Mouse (Mus musculus): Measurements from ENCODE around the gene Nr1d1. TPM values are rescaled to one million over a fixed set of nuclear protein-coding genes. Genes with fewer than 3 reads are reported as not detected.
A peak's percentile ranks its signal among the peaks of the same experiment; 100 is the strongest.

Gene Nr1d1
- polyA plus RNA-seq, 1 experiment = 213 TPM

DNA sequence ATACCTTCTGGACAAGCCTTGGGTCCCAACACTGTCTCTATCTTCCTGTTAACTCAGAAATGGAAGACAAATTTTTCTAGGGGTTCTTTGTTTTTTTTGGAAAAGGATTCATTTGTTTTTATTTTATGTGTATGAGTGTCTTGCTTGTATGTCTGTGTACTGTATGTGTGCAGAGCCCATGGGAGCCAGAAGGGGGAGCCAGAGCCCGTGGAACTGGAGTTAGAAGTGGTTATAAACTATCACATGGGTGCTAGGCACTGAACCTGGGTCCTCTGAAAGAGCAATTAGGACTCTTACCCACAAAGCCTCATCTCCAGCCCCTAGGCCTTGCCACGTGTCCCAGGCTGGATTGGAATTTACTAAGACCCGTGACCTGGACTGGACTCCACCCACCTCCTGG is 41.1 kb downstream of the Nr1d1 start:
- 77% methylated on average over 3 of the region's 3 CpGs for WGBS
- no peak for DNase-seq
- TF ChIP-seq CTCF (IDR thresholded peaks at IDR 0.05; ENCODE audit: insufficient read depth, low read length) (no peak), POLR2A (IDR thresholded peaks at IDR 0.05; ENCODE audit: borderline replicate concordance, extremely low read depth, low read depth, low read length) (no peak)
- no peaks in the 10 kb centered on the region for H3K4me1 ChIP-seq (ENCODE audit: control insufficient read depth, insufficient read depth, low read length)
- H3K4me3 ChIP-seq (replicated peaks; ENCODE audit: extremely low read depth, low read depth, low read length) = no peak overlapping the region

DNA sequence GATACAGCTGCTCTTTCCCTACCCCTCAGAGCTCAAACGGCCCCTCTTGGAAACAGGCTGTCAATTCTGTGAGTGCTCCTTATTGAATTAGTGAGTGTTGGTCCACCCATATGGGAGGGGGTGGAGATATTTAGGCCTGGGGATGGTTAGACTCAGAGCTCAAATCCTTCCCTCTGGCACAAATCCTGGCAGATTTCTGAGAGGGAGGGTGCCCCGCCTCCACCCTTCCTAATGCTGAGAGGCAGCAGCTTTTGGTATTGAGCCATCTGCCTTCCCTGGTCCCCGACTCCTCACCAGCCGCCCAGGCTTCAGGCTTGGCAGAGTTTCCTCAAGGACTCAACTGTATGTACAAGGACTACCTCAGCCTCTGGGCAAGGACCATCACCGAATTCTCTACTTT is 44.0 kb downstream of the Nr1d1 start:
- WGBS = 35% methylated on average over 5 of the region's 5 CpGs
- Histone ChIP-seq H3K4me3 (replicated peaks; ENCODE audit: extremely low read depth, low read depth, low read length) (no peak overlapping the region), H3K4me1 (ENCODE audit: control insufficient read depth, insufficient read depth, low read length) (no peaks in the 10 kb centered on the region)
- no peak for TF ChIP-seq CTCF (IDR thresholded peaks at IDR 0.05; ENCODE audit: insufficient read depth, low read length)
- DNase-seq = no peak

DNA sequence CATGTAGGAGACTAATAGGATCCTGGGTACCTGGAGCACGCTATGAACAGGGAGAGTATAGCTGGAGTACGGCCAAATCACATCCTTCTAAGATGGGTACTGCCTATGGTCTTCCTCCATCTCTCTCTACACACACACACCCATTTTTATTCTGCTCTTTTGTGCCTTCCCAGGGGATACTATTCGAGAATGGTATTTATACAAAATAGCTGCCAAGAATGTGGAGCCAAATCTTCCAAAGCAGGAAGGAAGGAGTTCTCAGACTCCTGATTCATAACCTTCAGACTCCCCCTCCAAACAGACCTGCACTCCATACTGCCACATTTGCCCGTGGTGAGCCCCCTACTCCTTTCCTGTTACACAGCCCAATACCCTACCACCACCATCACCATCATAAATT is 44.4 kb downstream of the Nr1d1 start:
- no peak overlapping the region for H3K4me3 ChIP-seq (replicated peaks; ENCODE audit: extremely low read depth, low read depth, low read length)
- TF ChIP-seq CTCF (IDR thresholded peaks at IDR 0.05; ENCODE audit: insufficient read depth, low read length) (no peak), POLR2A (IDR thresholded peaks at IDR 0.05; ENCODE audit: borderline replicate concordance, extremely low read depth, low read depth, low read length) (no peak)
- no peaks in the 10 kb centered on the region for H3K4me1 ChIP-seq (ENCODE audit: control insufficient read depth, insufficient read depth, low read length)
- DNase-seq = no peak
- 35% methylated on average over 4 of the region's 4 CpGs for WGBS

DNA sequence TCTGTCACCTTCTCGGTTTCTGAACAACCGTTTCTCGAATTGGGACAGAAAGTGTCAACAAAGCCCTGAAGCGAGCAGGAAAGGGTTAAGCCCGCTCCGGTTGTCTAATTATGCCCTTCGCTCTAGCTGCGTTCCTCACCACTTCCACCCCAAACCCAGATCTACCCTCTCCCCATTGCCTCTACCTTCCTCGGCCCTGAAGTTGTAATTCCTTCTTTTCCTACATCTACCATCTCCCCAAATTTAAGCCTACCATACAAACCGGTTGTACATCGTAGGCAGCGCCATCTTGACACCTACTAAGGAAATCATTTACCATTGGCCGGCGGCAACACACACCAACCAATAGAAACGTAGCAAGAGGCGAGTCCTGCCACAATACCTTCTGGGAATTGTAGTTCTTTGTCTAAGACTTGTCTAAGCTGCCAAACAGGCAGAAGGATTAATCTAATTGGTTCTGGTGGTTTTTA is 46.0 kb downstream of the Nr1d1 start, which contains the start of gene Med24:
TSS of gene Med24 (minus strand) at position 317 of the 470 bp plus-strand sequence.
- under 1% methylated on average over 16 of the region's 16 CpGs for WGBS
- H3K4me3 ChIP-seq (replicated peaks; ENCODE audit: extremely low read depth, low read depth, low read length) = peak within 1 kb of the TSS; percentile 100
- DNase-seq = peak; percentile 79
- TF ChIP-seq POLR2A (IDR thresholded peaks at IDR 0.05; ENCODE audit: borderline replicate concordance, extremely low read depth, low read depth, low read length) (peak; percentile 13; the same call in 1 of the 2 replicates), CTCF (IDR thresholded peaks at IDR 0.05; ENCODE audit: insufficient read depth, low read length) (no peak)
- H3K4me1 ChIP-seq (ENCODE audit: control insufficient read depth, insufficient read depth, low read length) = no peaks in the 10 kb centered on the region

DNA sequence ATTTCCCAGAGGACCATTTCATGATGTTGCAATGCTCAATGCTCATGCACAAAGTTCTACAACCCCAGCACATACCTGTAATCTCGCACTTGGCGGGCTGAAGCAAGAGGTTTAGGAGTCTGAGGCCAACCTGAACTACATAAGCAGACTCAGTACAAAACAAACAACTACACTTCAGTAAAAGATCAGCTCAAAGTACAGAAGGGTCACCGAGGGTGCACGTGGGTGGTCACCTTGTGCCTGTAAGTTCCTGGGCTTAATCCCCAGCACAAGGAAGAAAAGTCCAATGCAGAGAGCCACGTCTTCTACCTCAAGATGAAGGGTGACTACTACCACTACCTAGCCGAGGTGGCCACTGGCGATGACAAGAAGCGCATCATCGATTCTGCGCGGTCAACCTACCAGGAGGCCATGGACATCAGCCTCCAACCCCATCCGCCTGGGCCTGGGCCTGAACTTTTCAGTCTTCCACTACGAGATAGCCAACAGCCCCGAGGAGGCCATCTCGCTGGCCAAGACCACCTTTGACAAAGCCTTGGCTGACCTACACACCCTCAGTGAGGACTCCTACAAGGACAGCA is 49.1 kb downstream of the Nr1d1 start:
- 93% methylated on average over 15 of the region's 15 CpGs for WGBS
- no peak for TF ChIP-seq CTCF (IDR thresholded peaks at IDR 0.05; ENCODE audit: insufficient read depth, low read length)
- no peak for TF ChIP-seq POLR2A (IDR thresholded peaks at IDR 0.05; ENCODE audit: borderline replicate concordance, extremely low read depth, low read depth, low read length)
- Histone ChIP-seq H3K4me1 (ENCODE audit: control insufficient read depth, insufficient read depth, low read length) (peaks cover 12% of the 10 kb centered on the region), H3K4me3 (replicated peaks; ENCODE audit: extremely low read depth, low read depth, low read length) (no peak overlapping the region)
- DNase-seq = no peak

DNA sequence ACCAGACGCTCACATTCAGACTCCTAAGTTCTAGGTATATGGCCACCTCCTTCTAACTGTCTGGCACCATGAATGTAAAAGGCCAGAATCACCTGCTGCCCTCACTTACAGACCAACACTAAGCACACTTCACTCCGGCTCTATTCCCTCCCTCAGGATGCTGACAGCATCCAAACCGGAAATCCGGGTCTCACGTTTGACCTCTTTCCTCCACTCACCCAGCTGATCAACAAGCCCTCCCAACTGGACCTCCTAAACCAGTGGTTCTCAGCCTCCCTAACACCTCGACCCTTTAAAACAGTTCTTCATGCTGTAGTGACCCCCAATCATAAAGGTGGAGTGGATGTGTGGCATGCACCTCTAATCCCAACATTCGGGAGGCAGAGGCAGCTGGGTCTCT is 52.0 kb downstream of the Nr1d1 start:
- WGBS = 37% methylated on average over 7 of the region's 7 CpGs
- TF ChIP-seq CTCF (IDR thresholded peaks at IDR 0.05; ENCODE audit: insufficient read depth, low read length) (no peak), POLR2A (IDR thresholded peaks at IDR 0.05; ENCODE audit: borderline replicate concordance, extremely low read depth, low read depth, low read length) (no peak)
- DNase-seq = no peak

DNA sequence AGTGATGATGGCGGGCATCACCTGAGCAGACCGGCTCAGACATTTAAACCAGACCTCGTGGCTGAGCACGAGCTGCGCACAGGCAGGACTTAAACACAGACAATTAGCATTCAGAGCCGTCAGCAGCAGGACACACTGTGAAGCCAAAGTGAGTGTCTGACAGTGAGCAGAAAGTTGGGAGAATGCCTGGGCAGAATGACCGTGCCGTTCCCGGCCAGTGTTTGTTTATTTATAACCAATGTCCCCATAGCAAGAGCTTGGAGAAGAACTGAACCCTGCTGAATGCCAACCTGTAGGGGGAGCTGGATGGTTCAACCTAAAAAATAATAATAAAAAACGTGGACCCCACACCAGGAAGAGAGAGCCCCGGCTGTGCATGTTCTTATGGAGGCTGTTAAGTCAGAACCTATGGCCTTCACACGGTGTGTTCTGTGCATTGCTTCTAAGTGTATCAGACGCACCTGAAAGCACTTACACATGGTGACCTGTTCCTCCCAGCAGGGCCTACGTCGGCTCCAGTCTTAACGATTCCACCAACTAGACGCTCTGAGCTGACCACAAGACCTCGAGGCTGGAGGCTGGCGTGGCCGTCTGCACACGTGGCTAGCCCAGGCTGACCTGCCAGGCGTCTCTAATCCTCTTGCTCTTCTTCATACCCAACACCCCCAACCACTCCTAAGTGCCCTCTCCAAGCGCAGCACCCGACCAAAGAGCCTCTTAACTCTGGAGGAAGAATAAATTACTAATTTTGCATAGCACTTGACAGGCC is 53.5 kb downstream of the Nr1d1 start:
- 35% methylated on average over 24 of the region's 24 CpGs for WGBS
- Histone ChIP-seq H3K4me3 (replicated peaks; ENCODE audit: extremely low read depth, low read depth, low read length) (no peak overlapping the region), H3K4me1 (ENCODE audit: control insufficient read depth, insufficient read depth, low read length) (peaks cover 14% of the 10 kb centered on the region)
- peak; percentile 61 for DNase-seq
- TF ChIP-seq POLR2A (IDR thresholded peaks at IDR 0.05; ENCODE audit: borderline replicate concordance, extremely low read depth, low read depth, low read length) (peak; percentile 33; the same call in 1 of the 2 replicates), CTCF (IDR thresholded peaks at IDR 0.05; ENCODE audit: insufficient read depth, low read length) (peak; percentile 28)

More for the DNA sequence above, 52.0 kb downstream of the Nr1d1 start:
- Histone ChIP-seq H3K4me3 (replicated peaks; ENCODE audit: extremely low read depth, low read depth, low read length) (no peak overlapping the region), H3K4me1 (ENCODE audit: control insufficient read depth, insufficient read depth, low read length) (peaks cover 12% of the 10 kb centered on the region)

DNA sequence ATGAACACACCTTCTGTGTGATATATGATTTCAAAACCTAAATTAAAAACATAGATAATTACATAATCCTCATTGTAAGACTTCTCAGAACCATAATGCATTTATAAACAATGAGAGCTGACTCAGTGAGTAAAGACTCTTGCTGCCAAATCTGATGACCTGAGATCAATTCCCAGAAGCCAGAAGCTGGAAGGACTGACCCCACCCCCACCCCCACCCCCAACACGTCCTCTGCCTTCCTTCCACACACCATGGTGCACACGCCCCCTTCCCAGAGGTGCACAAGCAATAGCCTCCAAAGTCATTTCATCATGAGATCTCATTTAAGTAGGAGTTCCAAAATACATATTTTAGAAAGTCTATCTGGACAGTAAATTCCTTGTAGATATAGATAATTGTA is 54.4 kb downstream of the Nr1d1 start:
- H3K4me3 ChIP-seq (replicated peaks; ENCODE audit: extremely low read depth, low read depth, low read length) = no peak overlapping the region
- H3K4me1 ChIP-seq (ENCODE audit: control insufficient read depth, insufficient read depth, low read length) = peaks cover 14% of the 10 kb centered on the region
- 38% methylated on average over 2 of the region's 2 CpGs for WGBS
- no peak for DNase-seq
- TF ChIP-seq CTCF (IDR thresholded peaks at IDR 0.05; ENCODE audit: insufficient read depth, low read length) (no peak), POLR2A (IDR thresholded peaks at IDR 0.05; ENCODE audit: borderline replicate concordance, extremely low read depth, low read depth, low read length) (no peak)

Other genes starting within 250 kb of the Nr1d1 start
- gene Ikzf3, start 229.3 kb downstream of the Nr1d1 start, polyA plus RNA-seq (2012; rRNA removed) = 6.4 and 10.1 TPM in 2 replicates
- 0.34 TPM in 1 of 2 replicates, not detected in the other for gene Zpbp2, start 224.2 kb downstream of the Nr1d1 start, polyA plus RNA-seq (2012; rRNA removed)
- gene Ormdl3, start 188.0 kb downstream of the Nr1d1 start, polyA plus RNA-seq (2012; rRNA removed) = 55.6 and 56.7 TPM in 2 replicates
- gene Lrrc3c, start 177.0 kb downstream of the Nr1d1 start, polyA plus RNA-seq (2012; rRNA removed) = not detected in 2 replicates
- not detected in 2 replicates for gene Gm12355, start 149.7 kb downstream of the Nr1d1 start, polyA plus RNA-seq (2012; rRNA removed)
- gene Gsdma3, start 149.0 kb downstream of the Nr1d1 start, polyA plus RNA-seq (2012; rRNA removed) = not detected in 2 replicates
- gene Gsdma2, start 128.6 kb downstream of the Nr1d1 start, polyA plus RNA-seq (2012; rRNA removed) = not detected in 2 replicates
- 11.5 TPM in 1 of 2 replicates, not detected in the other for gene Gsdma, start 111.0 kb downstream of the Nr1d1 start, polyA plus RNA-seq (2012; rRNA removed)
- gene Psmd3, start 92.8 kb downstream of the Nr1d1 start, polyA plus RNA-seq (2012; rRNA removed) = 136 and 156 TPM in 2 replicates
- not detected in 2 replicates for gene Csf3, start 74.1 kb downstream of the Nr1d1 start, polyA plus RNA-seq (2012; rRNA removed)
- gene Med24, start 45.9 kb downstream of the Nr1d1 start, polyA plus RNA-seq (2012; rRNA removed) = 45.0 and 55.1 TPM in 2 replicates
- gene Thra, start 34.7 kb downstream of the Nr1d1 start, polyA plus RNA-seq (2012; rRNA removed) = 142 and 159 TPM in 2 replicates
- gene Msl1, start 20.2 kb upstream of the Nr1d1 start, polyA plus RNA-seq (2012; rRNA removed) = 39.0 and 54.3 TPM in 2 replicates
- gene Casc3, start 29.6 kb upstream of the Nr1d1 start, polyA plus RNA-seq (2012; rRNA removed) = 33.6 and 37.9 TPM in 2 replicates
- 3.4 and 18.4 TPM in 2 replicates for gene Rapgefl1, start 61.5 kb upstream of the Nr1d1 start, polyA plus RNA-seq (2012; rRNA removed)
- 10.1 and 14.0 TPM in 2 replicates for gene Wipf2, start 88.3 kb upstream of the Nr1d1 start, polyA plus RNA-seq (2012; rRNA removed)
- gene Cdc6, start 132.5 kb upstream of the Nr1d1 start, polyA plus RNA-seq (2012; rRNA removed) = 0.16 and 0.25 TPM in 2 replicates
- 59.0 and 62.2 TPM in 2 replicates for gene Rara, start 152.5 kb upstream of the Nr1d1 start, polyA plus RNA-seq (2012; rRNA removed)
- 0.29 and 0.40 TPM in 2 replicates for gene Gjd3, start 207.7 kb upstream of the Nr1d1 start, polyA plus RNA-seq (2012; rRNA removed)
- 0.58 and 1.4 TPM in 2 replicates for gene Top2a, start 248.9 kb upstream of the Nr1d1 start, polyA plus RNA-seq (2012; rRNA removed)